Mouse (Mus musculus): ENCODE measurements at regions not wholly inside any gene's neighbourhood (a gene's known extent, or its start where the extent isn't known, plus 50 kb on each side); places are given as distances from the start of the nearest gene placed in this dataset.
"Not testable (repeated sequence)": the region's sequence is repeated elsewhere in the genome, so short reads cannot be mapped to it uniquely, and the experiment has no call there.

- not testable (repeated sequence) for H3K4me1 ChIP-seq (ENCODE audit: control insufficient read depth, insufficient read depth, low read length); H3K9ac ChIP-seq (ENCODE audit: low read length); H3K9me3 ChIP-seq (replicated peaks; ENCODE audit: control insufficient read depth, low read length); H3K27ac ChIP-seq (ENCODE audit: low read length); ATAC-seq (ENCODE audit: insufficient read depth, low FRiP score); H3K27me3 ChIP-seq (ENCODE audit: control insufficient read depth, insufficient read depth, low read length); H3K4me2 ChIP-seq (ENCODE audit: low read depth, low read length); H3K36me3 ChIP-seq (ENCODE audit: control insufficient read depth, insufficient read depth, low read length); H3K4me3 ChIP-seq (replicated peaks; ENCODE audit: low read length)
- WGBS = 24% methylated on average over 4 of the region's 5 CpGs
These were observed 619.5 kb downstream of the Dad1 start for GRCm38 (mm10) chr14:53634320-53634979.

- ATAC-seq (ENCODE audit: insufficient read depth, low FRiP score); H3K9ac ChIP-seq (ENCODE audit: low read length): not testable (repeated sequence)
These were observed 620.2 kb downstream of the Dad1 start for GRCm38 (mm10) chr14:53633743-53634142.

DNA sequence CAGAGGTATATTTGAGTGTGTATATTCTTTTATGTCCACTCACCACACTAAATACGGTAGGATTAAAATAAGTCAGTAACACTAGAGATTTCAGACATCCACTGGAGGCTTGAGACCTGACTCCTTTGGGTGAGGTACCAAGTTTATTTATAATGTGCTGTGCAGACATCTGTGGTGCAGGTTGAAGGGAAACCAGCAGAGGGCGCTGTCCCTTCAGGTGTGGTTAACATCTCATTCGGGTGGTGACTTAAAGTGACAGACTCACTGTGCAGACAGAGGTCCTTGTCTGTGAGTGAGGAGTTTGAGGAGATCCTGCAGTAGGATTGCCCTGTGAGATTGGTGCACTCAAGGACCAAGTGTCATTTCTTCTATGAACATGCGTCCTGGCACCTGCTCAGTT lies 632.5 kb downstream of the Dad1 start:
- ATAC-seq (ENCODE audit: insufficient read depth, low FRiP score); H3K27ac ChIP-seq (ENCODE audit: low read length); H3K4me2 ChIP-seq (ENCODE audit: low read depth, low read length); H3K27me3 ChIP-seq (ENCODE audit: control insufficient read depth, insufficient read depth, low read length); H3K9ac ChIP-seq (ENCODE audit: low read length); H3K9me3 ChIP-seq (replicated peaks; ENCODE audit: control insufficient read depth, low read length); H3K4me1 ChIP-seq (ENCODE audit: control insufficient read depth, insufficient read depth, low read length); H3K4me3 ChIP-seq (replicated peaks; ENCODE audit: low read length); H3K36me3 ChIP-seq (ENCODE audit: control insufficient read depth, insufficient read depth, low read length): not testable (repeated sequence)
- WGBS = 55% methylated on average over 4 of the region's 4 CpGs

More at GRCm38 (mm10) chr14:53633743-53634142, 620.2 kb downstream of the Dad1 start:
- not testable (repeated sequence) for H3K4me2 ChIP-seq (ENCODE audit: low read depth, low read length); H3K4me3 ChIP-seq (replicated peaks; ENCODE audit: low read length); H3K4me1 ChIP-seq (ENCODE audit: control insufficient read depth, insufficient read depth, low read length); H3K27me3 ChIP-seq (ENCODE audit: control insufficient read depth, insufficient read depth, low read length); H3K9me3 ChIP-seq (replicated peaks; ENCODE audit: control insufficient read depth, low read length); H3K27ac ChIP-seq (ENCODE audit: low read length); H3K36me3 ChIP-seq (ENCODE audit: control insufficient read depth, insufficient read depth, low read length)
- 43% methylated on average over 1 of the region's 1 CpGs for WGBS

DNA sequence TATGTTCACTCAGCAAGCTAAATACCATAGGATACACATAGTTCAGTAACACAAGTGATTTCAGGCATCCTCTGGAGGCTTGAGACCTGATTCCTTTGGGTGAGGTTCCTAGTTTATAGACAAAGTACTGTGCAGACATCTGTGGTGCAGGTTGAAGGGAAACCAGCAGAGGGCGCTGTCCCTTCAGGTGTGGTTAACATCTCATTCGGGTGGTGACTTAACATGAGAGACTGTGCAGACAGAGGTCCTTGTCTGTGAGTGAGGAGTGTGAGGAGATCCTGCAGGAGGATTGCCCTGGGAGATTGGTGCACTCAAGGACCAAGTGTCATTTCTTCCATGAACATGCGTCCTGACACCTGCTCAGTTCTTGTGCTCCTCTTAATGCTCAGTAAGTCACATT lies 637.8 kb downstream of the Dad1 start:
- H3K27ac ChIP-seq (ENCODE audit: low read length); H3K36me3 ChIP-seq (ENCODE audit: control insufficient read depth, insufficient read depth, low read length); H3K4me1 ChIP-seq (ENCODE audit: control insufficient read depth, insufficient read depth, low read length); H3K4me3 ChIP-seq (replicated peaks; ENCODE audit: low read length); H3K27me3 ChIP-seq (ENCODE audit: control insufficient read depth, insufficient read depth, low read length); H3K9me3 ChIP-seq (replicated peaks; ENCODE audit: control insufficient read depth, low read length); H3K9ac ChIP-seq (ENCODE audit: low read length); H3K4me2 ChIP-seq (ENCODE audit: low read depth, low read length); ATAC-seq (ENCODE audit: insufficient read depth, low FRiP score): not testable (repeated sequence)
- WGBS = 58% methylated on average over 3 of the region's 3 CpGs

GRCm38 (mm10) chr14:53614341-53614740 lies 639.6 kb downstream of the Dad1 start:
- Histone ChIP-seq H3K4me3 (replicated peaks; ENCODE audit: low read length) (no peak overlapping the region), H3K27me3 (ENCODE audit: control insufficient read depth, insufficient read depth, low read length) (no peaks in the 10 kb centered on the region), H3K9me3 (replicated peaks; ENCODE audit: control insufficient read depth, low read length) (no peaks in the 10 kb centered on the region), H3K9ac (ENCODE audit: low read length) (no peak overlapping the region), H3K4me2 (ENCODE audit: low read depth, low read length) (no peak overlapping the region), H3K4me1 (ENCODE audit: control insufficient read depth, insufficient read depth, low read length) (no peaks in the 10 kb centered on the region), H3K27ac (ENCODE audit: low read length) (no peak overlapping the region), H3K36me3 (ENCODE audit: control insufficient read depth, insufficient read depth, low read length) (no peaks in the 10 kb centered on the region)
- ATAC-seq (ENCODE audit: insufficient read depth, low FRiP score) = no peak

DNA sequence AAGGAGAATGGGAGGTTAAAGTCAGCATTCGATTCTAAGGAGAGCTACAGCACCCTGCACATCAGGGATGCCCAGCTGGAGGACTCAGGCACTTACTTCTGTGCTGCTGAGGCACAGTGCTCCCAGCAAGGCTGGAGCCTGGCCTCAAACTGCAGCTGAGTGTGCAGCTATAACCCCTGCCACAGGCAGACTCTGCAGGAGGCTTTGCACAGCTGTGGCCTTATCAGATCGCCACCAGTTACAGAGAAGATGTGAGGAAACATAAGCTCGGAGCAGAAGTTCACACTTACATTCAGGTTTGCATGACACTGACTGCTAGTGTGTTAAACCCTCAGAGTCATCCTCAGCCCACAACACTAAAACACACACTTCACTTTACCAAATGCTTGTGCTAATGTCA lies 654.6 kb downstream of the Dad1 start:
- 35% methylated on average over 3 of the region's 3 CpGs for WGBS
- H3K9me3 ChIP-seq (replicated peaks; ENCODE audit: control insufficient read depth, low read length); H3K4me2 ChIP-seq (ENCODE audit: low read depth, low read length); H3K9ac ChIP-seq (ENCODE audit: low read length); H3K4me1 ChIP-seq (ENCODE audit: control insufficient read depth, insufficient read depth, low read length); H3K27me3 ChIP-seq (ENCODE audit: control insufficient read depth, insufficient read depth, low read length); ATAC-seq (ENCODE audit: insufficient read depth, low FRiP score); H3K27ac ChIP-seq (ENCODE audit: low read length); H3K36me3 ChIP-seq (ENCODE audit: control insufficient read depth, insufficient read depth, low read length); H3K4me3 ChIP-seq (replicated peaks; ENCODE audit: low read length): not testable (repeated sequence)

DNA sequence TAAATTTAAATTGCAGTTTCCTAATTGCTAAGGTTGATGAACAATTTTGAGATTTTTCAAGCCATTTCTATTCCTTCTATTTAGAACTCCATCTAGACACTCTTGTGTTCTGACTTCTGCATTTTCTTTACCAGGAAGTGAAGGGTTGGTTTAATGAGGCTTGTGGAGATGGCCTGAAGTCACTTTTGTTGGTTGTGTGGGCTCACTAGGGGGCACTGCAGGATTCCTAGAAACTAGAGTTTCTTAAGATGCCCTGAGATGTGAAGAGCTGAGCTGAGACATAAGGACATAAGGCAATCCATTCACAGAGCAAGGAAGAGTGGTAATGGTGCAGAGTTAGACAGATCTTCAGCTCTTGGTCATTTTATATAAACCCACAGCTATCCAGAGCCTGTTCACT lies 656.6 kb downstream of the Dad1 start:
- not testable (repeated sequence) for H3K4me3 ChIP-seq (replicated peaks; ENCODE audit: low read length); H3K36me3 ChIP-seq (ENCODE audit: control insufficient read depth, insufficient read depth, low read length); H3K9ac ChIP-seq (ENCODE audit: low read length); H3K4me2 ChIP-seq (ENCODE audit: low read depth, low read length); H3K27me3 ChIP-seq (ENCODE audit: control insufficient read depth, insufficient read depth, low read length); H3K9me3 ChIP-seq (replicated peaks; ENCODE audit: control insufficient read depth, low read length); H3K27ac ChIP-seq (ENCODE audit: low read length); H3K4me1 ChIP-seq (ENCODE audit: control insufficient read depth, insufficient read depth, low read length); ATAC-seq (ENCODE audit: insufficient read depth, low FRiP score)

DNA sequence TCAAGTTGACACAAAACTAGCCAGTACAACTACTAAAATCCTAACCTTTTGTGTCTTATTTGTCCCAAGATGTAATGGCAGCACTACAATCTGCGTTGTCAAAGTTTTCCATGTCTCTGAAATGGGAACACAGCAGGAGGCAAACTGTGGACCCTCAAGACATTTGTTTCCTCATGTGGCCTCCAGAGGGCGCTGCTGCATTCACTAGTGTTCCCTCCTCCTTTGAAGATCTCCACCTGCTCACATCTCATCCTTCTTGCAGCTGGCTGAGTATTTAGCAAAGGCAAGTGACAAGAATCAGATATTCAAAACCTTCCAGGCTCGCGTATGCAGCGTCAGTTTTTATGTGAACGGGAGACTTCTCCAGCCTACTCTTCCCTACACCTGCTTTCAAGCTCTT lies 663.3 kb downstream of the Dad1 start:
- not testable (repeated sequence) for H3K27ac ChIP-seq (ENCODE audit: low read length); H3K4me1 ChIP-seq (ENCODE audit: control insufficient read depth, insufficient read depth, low read length); H3K9ac ChIP-seq (ENCODE audit: low read length); H3K9me3 ChIP-seq (replicated peaks; ENCODE audit: control insufficient read depth, low read length); H3K36me3 ChIP-seq (ENCODE audit: control insufficient read depth, insufficient read depth, low read length); H3K27me3 ChIP-seq (ENCODE audit: control insufficient read depth, insufficient read depth, low read length); ATAC-seq (ENCODE audit: insufficient read depth, low FRiP score); H3K4me2 ChIP-seq (ENCODE audit: low read depth, low read length); H3K4me3 ChIP-seq (replicated peaks; ENCODE audit: low read length)
- WGBS = 29% methylated on average over 6 of the region's 6 CpGs

DNA sequence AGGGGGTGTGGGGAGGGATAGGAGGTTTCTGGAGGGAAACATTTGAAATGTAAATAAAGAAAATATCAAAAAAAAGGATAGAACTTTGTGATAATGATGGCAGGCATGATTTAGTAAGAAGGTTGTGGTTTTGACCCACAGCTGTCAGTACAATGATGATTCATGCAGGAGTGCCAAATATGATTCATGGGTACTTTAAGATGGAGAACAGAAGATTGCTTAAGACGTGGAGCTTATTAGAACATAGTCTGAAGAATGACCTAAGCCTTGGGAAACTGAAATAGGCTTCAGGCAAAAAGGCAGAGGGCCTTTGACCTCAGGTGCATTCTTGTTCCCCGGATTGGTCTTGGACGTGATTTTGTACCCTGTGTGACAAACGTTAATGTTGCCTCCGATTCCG lies 671.4 kb downstream of the Dad1 start:
- not testable (repeated sequence) for ATAC-seq (ENCODE audit: insufficient read depth, low FRiP score); H3K27ac ChIP-seq (ENCODE audit: low read length); H3K4me3 ChIP-seq (replicated peaks; ENCODE audit: low read length); H3K4me1 ChIP-seq (ENCODE audit: control insufficient read depth, insufficient read depth, low read length); H3K36me3 ChIP-seq (ENCODE audit: control insufficient read depth, insufficient read depth, low read length); H3K27me3 ChIP-seq (ENCODE audit: control insufficient read depth, insufficient read depth, low read length); H3K4me2 ChIP-seq (ENCODE audit: low read depth, low read length); H3K9ac ChIP-seq (ENCODE audit: low read length); H3K9me3 ChIP-seq (replicated peaks; ENCODE audit: control insufficient read depth, low read length)
- 85% methylated on average over 6 of the region's 6 CpGs for WGBS

GRCm38 (mm10) chr14:53581734-53582133 lies 672.2 kb downstream of the Dad1 start:
- WGBS = 58% methylated on average over 3 of the region's 3 CpGs
- not testable (repeated sequence) for H3K9me3 ChIP-seq (replicated peaks; ENCODE audit: control insufficient read depth, low read length); H3K4me2 ChIP-seq (ENCODE audit: low read depth, low read length); H3K4me3 ChIP-seq (replicated peaks; ENCODE audit: low read length); H3K27me3 ChIP-seq (ENCODE audit: control insufficient read depth, insufficient read depth, low read length); H3K27ac ChIP-seq (ENCODE audit: low read length); H3K4me1 ChIP-seq (ENCODE audit: control insufficient read depth, insufficient read depth, low read length); H3K36me3 ChIP-seq (ENCODE audit: control insufficient read depth, insufficient read depth, low read length); H3K9ac ChIP-seq (ENCODE audit: low read length); ATAC-seq (ENCODE audit: insufficient read depth, low FRiP score)

Measured in stomach, embryonic 16.5 days (tissue).